Mouse (Mus musculus) kidney, adult 18-20 months (tissue): ENCODE measurements around the gene Cpsf4.
"Not testable (repeated sequence)": the region's sequence is repeated elsewhere in the genome, so short reads cannot be mapped to it uniquely, and the experiment has no call there.

Source experiments
- DNase-seq: peaks from one replicate; pipeline ENCODE4 v3.0.0; 2021

The Cpsf4 gene

DNA sequence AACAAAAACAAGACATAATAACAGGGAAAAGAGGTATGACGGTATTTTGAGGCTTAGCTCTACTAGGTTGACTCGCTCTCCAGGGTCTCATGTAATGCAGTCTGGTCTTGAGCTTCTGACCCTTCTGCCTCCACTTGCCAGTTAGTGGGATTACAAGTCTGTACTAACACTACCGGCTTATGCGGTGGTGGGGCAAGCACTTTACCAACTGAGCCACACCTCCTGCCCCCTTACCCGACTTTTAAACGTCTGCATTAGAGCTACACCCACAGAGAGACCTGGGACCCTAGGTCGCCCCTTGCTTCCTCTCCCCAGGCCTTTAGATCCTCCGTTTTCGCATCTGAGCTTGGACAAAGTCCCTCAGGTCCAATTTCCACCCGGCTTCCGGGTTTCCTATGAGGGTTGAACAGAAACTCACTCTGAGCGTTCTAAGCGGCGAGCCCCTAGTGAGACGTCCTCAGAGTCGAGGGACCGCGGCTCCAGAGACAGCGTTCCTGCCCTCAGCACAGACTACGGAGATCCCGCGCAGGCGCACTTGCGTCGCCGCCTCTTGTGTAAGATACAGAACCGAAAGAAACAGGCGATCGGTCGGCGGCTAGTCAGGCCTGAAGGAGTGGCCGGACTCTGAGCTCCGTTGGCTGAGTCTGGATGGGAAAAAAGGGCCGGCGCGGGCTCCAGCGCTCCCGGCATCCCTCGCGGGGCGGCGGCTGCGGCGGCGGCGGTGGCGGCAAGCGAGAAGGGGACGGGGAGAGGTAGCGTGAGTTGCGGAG is at the start of gene Cpsf4, which contains the start of gene Ptcd1:
Cpsf4 (plus strand) TSS at position 678 of the 770 bp plus-strand sequence.
Ptcd1 (minus strand) TSS at position 573 of the 770 bp plus-strand sequence.
- peak; percentile 99 for DNase-seq

DNA sequence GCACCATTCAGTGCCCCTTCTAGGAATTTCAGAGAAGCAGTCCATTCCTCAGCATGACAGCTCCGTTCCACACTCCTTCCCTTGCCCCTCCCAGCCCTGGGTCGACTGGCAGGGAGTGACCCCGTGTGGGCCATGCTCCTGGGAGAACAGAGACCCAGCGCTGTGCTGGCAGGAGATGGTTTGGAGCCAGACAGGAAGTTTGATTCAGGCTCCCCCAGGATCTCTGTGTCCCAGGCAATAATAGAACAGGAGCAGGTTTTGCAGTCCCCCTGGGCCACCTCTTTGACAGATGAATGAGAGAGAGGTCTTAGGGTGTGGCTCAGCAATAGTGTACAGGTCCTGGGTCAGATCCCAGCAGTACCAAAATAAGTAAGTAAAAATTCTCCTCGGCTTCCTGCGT is 49.0 kb upstream of the Cpsf4 start:
- peak; percentile 19 for DNase-seq

DNA sequence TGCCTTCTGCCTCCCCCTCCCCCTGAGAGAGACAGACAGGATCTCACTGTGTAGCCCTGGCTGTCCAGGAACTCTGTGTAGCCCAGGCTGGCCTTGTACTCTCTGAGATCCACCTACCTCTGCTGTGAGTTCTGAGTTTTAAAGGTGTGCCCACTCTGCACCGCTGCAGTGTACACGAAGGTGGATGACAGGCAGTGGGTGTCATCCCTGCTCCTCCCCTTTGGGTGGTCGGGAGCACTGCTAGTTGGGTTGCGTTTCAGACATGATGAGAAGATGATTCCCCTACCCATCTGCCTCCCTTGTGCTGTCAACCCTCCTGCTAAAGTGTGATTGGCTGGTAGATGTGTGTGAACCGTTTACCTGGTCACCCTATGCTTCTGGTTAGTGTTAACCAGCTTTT is 48.6 kb upstream of the Cpsf4 start:
- DNase-seq: no peak

DNA sequence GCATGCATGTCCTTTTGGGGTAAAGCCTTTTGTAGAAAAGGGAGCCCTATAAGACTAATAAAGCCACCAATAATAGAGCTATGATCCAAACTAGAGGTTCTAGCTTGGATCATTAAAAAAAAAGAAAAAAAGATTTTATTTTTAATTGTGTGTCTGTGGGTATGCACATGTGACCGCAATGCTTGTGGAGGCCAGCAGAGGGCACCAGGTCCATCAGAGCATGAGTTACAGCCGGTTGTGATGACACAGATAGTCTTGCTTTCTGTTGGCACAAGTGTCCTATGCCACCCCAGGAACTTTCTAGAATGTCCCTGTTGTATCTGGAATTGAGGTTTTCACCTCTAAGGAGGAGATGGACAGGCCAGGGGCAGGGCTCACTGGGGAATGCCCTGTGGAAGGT is 47.6 kb upstream of the Cpsf4 start:
- no peak for DNase-seq

DNA sequence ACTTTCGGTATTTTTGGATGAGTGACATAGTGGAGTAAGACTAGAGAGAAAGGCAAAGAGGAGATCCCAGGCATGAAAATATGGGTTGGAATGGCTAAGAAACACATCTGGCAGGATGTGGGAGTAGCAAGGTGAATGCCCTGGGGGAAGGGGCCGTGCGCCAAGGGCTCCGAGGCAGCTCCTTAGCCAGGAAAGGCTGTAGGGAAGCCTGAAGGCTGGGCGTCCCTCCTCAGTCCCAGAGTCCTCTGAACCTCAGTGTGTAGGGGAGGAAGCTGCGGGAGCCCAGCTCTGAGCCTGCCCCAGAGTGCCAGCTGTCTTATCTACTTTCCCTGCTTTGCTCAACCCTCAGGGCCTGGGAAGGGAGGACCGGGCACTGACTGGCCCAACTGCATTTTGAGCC is 46.1 kb upstream of the Cpsf4 start:
- no peak for DNase-seq

DNA sequence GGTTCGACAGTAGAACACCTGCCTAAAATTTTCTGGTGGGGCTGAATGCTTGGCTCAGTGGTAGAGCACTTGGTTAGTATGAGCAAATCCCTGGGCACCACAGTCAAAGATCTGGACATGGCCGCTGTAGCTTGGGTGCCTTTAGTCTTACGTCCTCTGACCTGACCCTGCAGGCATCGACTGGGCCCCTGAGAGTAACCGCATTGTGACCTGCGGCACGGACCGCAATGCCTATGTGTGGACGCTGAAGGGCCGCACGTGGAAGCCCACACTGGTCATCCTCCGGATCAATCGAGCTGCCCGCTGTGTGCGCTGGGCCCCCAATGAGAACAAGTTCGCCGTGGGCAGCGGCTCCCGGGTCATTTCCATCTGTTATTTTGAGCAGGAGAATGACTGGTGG is 43.6 kb upstream of the Cpsf4 start:
- no peak for DNase-seq

DNA sequence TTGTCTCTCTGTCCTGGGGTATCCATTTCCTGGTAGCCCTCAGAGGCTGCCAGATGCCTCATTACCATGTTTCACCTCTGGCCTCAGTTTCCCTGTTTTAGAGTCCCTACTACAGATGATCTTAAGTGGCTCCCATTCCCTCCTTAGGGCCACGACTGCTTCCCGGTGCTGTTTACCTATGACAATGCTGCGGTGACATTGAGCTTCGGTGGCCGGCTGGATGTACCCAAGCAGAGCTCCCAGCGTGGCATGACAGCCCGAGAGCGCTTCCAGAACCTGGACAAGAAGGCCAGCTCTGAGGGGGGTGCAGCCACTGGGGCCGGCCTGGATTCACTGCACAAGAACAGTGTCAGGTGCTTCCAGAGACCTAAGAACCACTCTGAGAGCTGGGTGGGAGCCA is 40.4 kb upstream of the Cpsf4 start:
- no peak for DNase-seq

DNA sequence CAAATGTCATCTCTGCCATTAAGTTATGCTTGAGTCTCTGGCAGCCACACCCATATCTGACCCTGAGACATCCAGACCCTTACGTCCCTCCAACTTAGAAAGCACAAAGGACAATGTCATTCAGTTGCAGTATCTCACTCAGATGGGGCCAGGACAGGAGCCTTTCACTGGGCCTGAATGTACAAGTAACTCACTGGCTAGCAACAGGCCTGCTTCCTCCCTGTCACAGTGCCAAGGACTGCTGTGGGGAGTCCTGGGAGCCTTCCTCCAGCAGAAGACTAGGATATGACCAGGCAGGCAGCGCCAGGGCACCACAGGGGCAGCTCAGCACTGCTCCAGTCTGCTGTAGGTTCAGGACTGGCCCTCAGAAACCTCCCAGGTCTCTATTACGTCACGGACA is 37.9 kb upstream of the Cpsf4 start:
- no peak for DNase-seq

DNA sequence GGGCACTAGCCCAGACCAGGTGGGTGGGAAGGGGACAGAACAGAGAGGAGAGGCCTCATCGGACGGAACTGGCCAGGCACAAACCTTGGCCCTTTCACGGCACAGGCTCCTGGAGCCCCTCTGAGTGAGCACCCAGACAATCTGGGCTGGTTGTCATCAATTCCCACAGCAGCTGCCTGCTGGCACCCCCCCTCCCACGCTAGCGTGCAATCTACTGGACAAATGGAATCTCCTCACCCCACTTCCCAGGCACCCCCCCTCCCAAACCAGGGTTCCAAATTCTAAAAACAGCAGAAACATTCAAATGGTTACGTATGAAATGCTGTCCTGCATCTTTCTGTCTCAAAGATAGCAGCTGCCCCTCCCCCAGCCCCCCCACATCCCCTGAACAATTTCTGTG is 37.2 kb upstream of the Cpsf4 start:
- DNase-seq: not testable (repeated sequence)

DNA sequence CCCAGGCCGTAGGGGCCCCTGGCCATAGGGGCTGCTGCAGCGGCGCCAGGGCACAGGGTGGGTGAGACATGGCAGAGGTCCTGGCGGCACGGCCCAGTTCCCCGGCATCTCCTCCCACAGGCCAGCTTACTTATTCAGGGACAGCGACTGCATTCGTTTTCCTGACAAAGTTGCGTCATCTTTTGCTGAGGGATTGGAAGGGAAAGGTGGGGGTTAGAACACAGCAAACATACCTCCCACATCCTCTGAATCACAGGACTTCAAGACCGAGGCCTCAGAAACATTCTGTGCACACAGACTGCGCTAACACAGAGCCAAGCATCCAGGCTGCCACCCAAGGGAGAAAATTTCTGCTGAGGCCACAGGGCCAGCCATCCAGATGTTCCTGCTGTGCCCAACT is 36.8 kb upstream of the Cpsf4 start:
- DNase-seq: no peak

DNA sequence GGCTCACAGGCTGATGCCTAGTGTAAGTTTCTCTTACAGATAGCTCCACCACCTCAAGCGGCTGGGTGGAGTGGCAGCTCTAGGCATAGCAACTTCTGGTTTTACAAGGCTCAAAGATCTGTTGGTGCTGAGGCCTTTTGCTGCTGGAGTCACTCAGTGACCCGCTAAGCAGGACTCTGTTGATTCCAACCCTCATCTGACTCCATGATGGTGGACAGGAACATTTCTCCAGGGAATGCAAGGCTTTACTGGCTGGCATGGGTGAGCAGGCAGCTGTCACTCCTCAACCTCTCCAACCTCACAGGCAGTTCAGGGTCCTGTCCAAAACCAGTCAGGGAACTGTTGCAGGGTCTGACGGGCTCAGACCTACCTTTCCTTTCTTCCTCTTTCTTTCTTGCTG is 36.0 kb upstream of the Cpsf4 start:
- DNase-seq: no peak

DNA sequence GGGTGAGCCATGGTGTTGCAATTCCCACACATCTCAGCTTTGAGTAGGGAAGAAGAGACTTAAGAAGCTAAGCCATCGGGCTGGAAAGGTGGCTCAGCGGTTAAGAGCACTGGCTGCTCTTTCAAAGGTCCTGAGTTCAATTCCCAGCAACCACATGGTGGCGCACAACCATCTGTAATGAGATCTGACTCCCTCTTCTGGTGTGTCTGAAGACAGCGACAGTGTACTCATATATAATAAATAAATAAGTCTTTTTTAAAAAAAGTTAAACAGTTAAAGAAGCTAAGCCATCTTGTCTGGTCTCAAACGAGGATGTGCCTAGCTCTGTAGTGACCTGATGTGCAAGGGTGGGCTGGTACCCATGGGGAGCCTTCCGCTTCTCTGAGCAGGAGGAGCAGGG is 33.7 kb upstream of the Cpsf4 start:
- DNase-seq: not testable (repeated sequence)

DNA sequence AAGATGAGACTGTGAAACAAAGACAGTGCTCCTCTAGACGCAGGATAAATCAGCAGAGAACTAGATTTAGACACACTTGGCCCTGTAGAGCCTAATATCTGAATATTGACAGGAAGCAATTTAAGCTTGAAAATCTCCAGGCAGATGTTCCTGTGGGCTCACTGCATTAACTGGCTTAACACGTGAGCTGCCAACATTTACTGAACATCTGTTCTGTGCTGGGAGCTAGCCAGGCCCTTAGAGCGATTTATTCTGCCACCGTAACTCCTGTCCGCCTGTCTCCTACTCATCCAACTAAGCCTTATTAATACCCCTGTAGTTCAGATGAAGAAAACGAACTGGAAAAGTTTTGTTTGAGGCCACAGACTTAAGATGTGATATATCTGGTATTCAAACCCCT is 28.2 kb upstream of the Cpsf4 start:
- DNase-seq: no peak

DNA sequence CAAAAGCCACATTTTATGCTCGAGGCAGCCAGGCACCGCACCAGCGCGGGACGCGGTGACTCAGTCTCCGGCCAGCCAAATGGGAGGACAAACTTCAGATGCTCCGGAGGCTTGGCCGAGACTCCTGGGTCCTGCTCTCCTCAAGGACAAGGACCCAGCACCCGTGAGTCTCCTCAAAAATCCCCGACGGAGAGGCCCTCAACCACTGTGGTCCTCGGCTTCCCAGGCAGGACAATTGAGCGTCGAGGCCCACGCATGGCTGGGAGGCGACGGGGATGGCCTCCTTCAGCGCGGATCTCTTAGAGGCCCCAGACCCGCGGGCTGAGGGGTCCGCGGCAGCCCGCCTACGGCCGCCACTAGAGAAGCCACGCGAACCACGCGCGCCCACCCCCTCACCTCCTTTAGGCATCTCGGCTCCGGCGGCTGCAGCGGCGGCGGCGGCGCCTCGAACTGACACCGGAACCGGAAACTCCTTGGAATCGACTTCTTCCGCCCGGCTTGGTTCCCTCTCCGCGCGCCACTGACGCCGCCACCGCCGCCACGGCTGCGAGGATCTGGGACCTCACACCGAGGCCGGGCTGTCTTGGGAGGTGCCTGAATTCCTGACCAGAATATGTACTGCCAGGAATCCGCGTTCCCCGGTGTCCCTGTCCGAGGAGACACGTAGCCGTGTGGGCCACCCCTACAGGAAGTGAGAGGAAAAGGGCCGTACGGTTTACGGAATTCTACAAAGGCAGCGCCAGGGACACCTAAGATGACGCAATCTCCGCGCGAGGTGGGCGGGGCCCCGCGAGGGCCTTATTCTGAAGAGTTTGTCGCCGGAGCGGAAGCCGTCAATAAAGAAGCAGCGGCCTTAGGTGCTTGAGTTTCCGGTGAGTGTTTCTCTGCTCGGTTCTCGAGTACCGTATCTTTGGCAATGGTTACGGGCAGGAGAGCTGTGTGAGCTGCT is 27.2 kb upstream of the Cpsf4 start, which contains the start of the genes Pdap1 and Bud31:
Pdap1 (minus strand) TSS at position 668 of the 949 bp plus-strand sequence.
Bud31 (plus strand) TSS at position 792 of the 949 bp plus-strand sequence.
- DNase-seq: peak; percentile 97

DNA sequence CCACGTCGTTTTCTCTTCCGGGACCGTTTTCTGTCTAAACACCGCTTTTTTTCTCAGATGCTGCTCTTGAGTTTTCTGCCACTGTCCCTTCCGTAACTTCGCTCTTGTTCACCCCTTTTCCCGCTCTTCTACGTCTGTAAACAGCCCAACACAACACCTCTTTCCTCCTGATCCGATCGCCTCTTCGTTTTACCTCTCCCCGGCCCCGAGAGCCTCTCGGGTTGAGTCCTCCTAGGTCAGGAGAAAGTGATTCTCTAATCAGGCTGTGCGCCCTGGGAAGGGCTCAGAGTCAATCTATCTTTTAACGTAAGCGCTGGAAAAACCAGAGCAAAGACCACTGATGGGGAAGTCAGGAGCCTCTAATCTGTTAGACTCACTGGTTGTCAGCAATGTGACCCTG is 26.4 kb upstream of the Cpsf4 start:
- no peak for DNase-seq

DNA sequence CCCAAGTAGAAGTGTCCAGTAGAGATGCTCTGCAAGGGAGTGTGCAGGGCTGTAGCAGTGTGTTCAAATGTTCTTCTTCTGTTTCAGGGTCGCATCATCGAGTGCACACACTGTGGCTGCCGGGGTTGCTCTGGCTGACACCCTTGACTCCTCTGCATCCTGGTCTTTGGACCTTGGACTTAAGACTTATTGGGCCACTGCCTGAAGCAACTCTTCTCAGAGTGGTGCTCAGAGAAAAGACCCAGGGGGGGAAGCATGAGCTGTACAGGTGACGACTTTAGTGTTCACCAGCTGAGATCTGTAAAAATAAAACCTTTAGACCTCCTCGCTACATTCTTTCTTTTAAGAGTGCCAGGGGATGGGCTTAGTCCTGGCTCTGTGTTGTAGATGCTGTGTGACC is 19.3 kb upstream of the Cpsf4 start:
- DNase-seq: peak; percentile 38

DNA sequence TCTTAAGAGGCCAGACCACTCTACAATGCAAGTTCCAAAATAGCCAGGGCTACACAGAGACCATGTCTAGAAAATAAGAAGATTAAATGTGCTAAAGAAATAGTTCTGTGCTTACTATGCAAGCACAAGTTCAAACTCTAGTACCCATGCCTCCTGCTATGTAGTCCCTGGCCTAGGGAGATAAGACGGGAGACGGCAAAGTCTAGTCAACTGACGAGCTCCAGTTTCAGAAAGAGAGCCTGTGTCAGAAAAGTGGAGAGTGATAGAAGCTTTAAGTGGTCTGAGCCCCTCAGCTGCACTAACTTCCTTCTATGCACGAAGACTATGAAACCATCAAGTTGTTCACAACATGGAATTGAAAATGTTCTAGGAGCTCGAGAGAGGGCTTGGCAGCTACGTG is 17.7 kb upstream of the Cpsf4 start:
- DNase-seq: no peak

DNA sequence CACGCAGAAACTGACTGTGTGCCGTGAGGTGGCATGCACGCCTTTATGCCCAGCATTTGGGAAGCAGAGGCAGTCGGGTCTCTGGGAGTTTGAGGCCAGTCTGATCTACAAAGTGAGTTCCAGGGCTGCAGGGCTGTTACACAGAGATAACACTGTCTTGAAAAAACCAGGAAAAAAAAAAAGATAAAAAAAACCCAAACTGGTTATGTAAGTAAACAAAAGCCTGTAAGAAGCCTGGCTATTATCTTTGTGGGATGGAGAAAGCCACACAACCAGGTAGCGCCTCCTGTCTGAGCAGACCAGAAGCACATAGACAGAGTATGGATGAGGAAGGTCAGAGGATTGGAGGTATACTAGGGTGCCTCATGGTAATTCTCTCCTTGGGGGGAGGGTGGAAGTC is 14.3 kb upstream of the Cpsf4 start:
- no peak for DNase-seq

DNA sequence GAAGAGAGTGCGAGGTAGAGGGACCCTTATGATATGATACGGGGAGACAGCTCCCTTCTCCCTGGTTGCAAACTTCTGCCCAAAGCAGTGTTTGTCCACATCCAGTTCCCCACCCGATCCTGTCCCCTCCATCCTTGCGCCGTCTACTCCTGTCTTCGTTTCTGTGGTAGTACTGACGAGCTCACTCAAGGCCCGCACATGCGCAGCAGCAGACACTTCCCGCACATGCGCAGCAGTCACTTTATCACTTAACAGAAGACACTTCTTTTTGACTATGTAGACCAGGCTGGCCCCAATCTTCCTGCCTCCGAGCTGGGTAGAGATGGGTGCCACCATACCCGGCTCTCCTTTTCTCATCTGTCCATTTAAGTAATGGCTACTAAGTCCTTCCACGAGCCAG is 5.7 kb upstream of the Cpsf4 start:
- no peak for DNase-seq

DNA sequence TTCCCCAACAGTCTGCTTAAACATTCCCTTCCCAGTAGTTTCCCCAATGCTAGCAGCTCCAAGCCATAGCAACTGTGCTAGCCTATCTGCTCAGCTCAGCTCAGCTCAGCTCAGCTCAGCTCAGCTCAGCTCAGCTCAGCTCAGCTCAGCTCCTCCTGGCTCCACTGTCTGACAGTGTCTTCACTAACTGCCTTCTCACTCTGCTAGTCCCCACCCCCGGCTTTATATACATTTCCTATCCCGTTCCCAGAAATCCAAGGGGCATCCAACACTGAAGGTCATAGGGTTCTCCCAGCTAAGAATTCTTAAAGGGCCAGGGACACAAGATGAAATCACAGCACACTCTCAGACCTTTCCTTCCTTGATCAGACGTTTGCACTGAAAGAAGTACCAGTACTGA is 2.3 kb upstream of the Cpsf4 start:
- DNase-seq: peak; percentile 12

DNA sequence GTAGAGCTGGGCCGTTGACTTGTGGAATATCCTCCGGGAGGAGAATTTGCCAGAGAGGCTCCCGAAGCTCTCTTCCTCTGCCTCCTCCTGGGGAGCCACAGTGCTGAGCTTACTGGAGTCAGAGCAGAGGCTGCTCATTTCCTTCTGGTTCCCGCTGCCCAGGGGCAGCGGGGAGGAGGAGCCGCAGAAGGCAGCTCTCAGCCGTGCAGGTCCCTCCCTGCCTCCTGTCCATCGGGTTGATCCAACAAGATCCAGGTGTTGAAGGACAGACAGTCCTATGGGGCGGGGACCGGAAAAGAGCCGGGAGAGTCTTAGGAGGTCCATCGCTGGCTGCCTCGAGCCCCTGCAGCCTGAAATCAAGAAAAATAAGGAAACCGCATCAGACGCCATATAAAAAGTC is 1.8 kb upstream of the Cpsf4 start:
- no peak for DNase-seq

DNA sequence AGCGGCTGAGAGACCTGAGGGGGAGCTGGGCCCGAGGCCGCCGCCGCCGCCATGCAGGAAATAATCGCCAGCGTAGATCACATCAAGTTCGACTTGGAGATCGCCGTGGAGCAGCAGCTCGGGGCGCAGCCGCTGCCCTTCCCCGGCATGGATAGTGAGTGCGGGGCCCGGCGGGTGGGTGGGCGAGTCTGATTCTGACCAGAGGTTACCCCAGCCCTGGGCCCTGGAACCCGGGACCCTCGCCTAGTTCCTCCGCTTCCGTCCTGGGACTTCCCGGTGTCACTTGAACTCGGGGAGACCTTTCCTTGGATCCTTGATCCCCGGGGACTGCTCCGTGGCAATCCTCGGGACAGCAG is 271 bp downstream of the Cpsf4 start:
- no peak for DNase-seq

DNA sequence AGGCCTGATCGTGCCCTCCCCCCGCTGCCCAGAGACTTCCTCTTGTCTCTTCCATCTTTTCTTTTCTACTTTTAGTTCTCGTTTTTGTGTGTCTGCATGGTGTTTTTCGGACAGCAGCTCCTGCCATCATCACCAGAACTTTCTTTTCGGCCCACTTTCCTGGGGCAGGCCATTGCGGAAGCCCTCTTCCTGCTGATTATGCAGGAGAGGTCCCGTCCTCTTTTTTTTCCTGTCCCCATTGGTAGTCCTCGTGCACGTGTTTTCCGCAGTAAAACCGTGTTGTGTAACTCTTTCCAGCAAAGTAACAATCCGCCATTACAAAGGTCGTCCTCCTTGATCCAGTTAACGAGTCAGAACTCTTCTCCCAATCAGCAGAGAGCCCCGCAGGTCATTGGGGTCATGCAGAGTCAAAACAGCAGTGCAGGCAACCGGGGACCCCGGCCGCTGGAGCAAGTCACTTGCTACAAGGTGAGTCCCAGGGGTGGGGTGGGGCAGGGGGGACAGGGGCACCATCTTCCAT is 11.5 kb downstream of the Cpsf4 start:
- no peak for DNase-seq

DNA sequence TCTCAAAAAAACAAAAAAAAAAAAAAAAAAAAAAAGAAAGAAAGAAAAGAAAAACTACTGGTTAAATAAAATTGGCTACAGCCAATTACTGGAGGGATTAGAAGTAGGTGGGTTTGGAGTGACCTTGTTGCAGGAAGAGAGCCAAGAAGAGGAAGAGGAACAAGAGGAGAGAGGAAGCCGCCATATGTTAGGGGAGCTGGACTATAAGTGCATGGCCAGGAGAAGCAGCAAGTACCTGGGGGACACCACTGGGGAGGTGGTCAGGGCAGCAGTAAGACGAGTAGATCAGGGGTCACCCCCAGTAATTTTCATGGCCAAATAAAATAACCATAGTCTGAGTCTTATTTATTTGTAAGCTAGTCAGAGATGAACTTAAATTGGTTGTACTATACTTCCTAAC is 18.2 kb downstream of the Cpsf4 start:
- DNase-seq: no peak
